Comparison of ENCODE assay signal across 26 mouse cellular contexts in genomic region chr2:92014248-92014647, GRCm38 (mm10).
"Had no signal": no experiment of that assay in that cellular context is flagged by ENCODE, and none has a peak within 500 bp of the region (broad histone marks: within the 10 kb centered on the region; RNA-seq: fewer than 3 reads in every experiment).

No protein-coding gene starts in this region.

- H3K4me3 ChIP-seq: heart, embryonic 10.5 days; heart, embryonic 12.5 days; hindbrain, embryonic 10.5 days; hindbrain, embryonic 12.5 days; intestine, embryonic 15.5 days; layer of hippocampus, adult 2 months; left cerebral cortex, adult 2 months; limb, embryonic 10.5 days; limb, embryonic 12.5 days; liver, embryonic 13.5 days; liver, embryonic 15.5 days had no signal

- DNase-seq: gastrocnemius, postnatal 14 days; heart, adult 18-20 months; heart, postnatal 10 days; heart, postnatal 4 days; kidney, adult 18-20 months; kidney, adult 8-10 months; kidney, postnatal 14 days; kidney, postnatal 4 days; liver; liver, embryonic 13.5 days had no signal

- H3K4me2 ChIP-seq: heart, embryonic 12.5 days; hindbrain, embryonic 12.5 days; hindbrain, embryonic 14.5 days; intestine, embryonic 15.5 days; limb, embryonic 12.5 days; liver, embryonic 11.5 days; liver, embryonic 13.5 days; liver, embryonic 15.5 days had no signal

- ATAC-seq: hindbrain, embryonic 16.5 days; inflammation-experienced regulatory T-cells, adult 6 months; intestine, embryonic 15.5 days; intestine, postnatal 0 days had no signal

- H3K27me3 ChIP-seq: intestine, embryonic 15.5 days had no signal

- H3K36me3 ChIP-seq: heart, embryonic 10.5 days; heart, embryonic 12.5 days; hindbrain, embryonic 10.5 days; hindbrain, embryonic 12.5 days; intestine, embryonic 15.5 days; limb, embryonic 10.5 days; limb, embryonic 12.5 days; liver, embryonic 13.5 days; liver, embryonic 15.5 days had no signal

- H3K27ac ChIP-seq: hindbrain, embryonic 12.5 days; hindbrain, embryonic 14.5 days; kidney, postnatal 0 days; layer of hippocampus, adult 2 months; left cerebral cortex, adult 2 months; limb, embryonic 10.5 days; limb, embryonic 12.5 days; liver, embryonic 13.5 days; liver, embryonic 15.5 days had no signal

- H3K9ac ChIP-seq: heart, embryonic 12.5 days; hindbrain, embryonic 12.5 days; hindbrain, embryonic 14.5 days; intestine, embryonic 15.5 days; limb, embryonic 12.5 days; liver, embryonic 13.5 days; liver, embryonic 15.5 days had no signal

- H3K9me3 ChIP-seq: heart, embryonic 10.5 days; heart, embryonic 12.5 days; hindbrain, embryonic 10.5 days; hindbrain, embryonic 12.5 days; intestine, embryonic 15.5 days; limb, embryonic 10.5 days; limb, embryonic 12.5 days; liver, embryonic 13.5 days; liver, embryonic 15.5 days had no signal
